Mouse (Mus musculus) liver, adult 2 months (tissue): ENCODE measurements around the gene Vhl.

ENCODE experiments used
- CTCF ChIP-seq: fragments of 200-500 bp; IDR thresholded peaks from 2 replicates; pipeline ENCODE4 v1.5.1; 2011; ENCODE audit warnings: low read depth, low read length, control low read depth
- POLR2A ChIP-seq: fragments of 200-500 bp; IDR thresholded peaks from 2 replicates; pipeline ENCODE4 v1.6.1; 2011; ENCODE audit warnings: low read length, control low read depth; ENCODE audit not compliant: insufficient read depth; ENCODE audit errors: extremely low read depth

DNA sequence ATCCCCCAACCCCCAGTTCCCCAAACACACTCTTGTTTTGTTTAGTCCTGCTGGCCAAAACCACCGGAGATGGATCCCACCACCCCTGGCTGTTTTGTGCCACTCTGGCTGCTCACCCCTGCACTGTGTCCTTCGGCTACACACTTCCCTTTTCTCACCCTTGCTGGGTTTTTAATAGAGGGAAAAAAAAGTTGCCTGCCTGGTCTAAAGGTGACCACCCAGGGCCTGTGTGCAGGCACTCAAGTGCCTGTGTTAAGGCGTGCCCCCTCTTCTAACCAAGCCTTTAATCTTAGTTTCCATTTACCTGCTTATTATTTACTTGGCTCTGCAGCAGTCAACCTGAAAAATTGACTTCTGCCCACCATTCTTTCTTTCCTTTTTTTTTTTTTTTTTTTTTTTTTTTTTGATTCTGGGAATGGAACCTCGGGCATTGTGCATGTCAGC lies 26.5 kb downstream of the Vhl start:
- TF ChIP-seq POLR2A, result no peak
- TF ChIP-seq CTCF, result no peak
